Mouse (Mus musculus): ENCODE data around the gene Myo1g.
"Not testable (repeated sequence)": the region's sequence is repeated elsewhere in the genome, so short reads cannot be mapped to it uniquely, and the experiment has no call there.

Gene Myo1g

DNA sequence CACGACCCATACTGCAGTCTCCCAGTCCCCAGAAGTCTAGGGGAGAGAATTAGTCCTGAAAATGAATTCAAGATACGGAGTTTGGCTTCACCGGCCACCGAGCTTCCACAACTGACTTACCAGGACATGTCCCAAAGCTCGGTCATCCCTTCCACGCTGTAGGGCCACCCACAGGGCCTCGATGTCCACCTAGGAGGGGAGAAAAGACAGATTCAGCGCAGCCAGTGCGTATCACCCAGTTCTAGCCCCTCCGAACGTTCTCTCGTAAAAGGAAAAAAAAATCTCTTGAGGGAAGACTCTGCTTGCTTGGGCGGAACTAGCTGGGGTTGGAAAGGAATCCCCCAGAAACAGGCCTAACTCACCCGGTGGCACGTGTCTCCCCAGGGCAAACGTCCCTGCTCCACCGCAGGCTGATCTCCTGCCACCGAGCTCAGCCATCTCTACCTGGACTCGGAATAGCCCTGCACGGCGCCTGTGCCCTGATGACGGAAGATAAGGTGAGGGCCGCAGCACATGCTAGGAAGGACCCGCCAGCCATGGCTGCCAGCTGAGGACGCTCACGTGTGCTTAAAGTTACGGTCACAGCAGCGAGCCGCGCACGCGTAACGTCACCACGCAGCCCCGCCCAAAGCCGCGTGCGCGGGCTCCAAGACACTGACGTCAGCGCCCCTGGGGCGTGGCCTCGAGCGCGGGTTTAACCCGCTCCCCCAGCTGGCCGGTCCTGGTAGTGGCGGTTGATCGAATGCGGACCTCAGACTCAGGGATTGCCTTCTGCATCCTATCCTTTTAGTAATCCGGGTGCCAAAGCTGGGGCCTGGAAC, 7.6 kb upstream of the Myo1g start:
- DNase-seq (ENCODE audit: low read depth): peak; percentile 98

DNA sequence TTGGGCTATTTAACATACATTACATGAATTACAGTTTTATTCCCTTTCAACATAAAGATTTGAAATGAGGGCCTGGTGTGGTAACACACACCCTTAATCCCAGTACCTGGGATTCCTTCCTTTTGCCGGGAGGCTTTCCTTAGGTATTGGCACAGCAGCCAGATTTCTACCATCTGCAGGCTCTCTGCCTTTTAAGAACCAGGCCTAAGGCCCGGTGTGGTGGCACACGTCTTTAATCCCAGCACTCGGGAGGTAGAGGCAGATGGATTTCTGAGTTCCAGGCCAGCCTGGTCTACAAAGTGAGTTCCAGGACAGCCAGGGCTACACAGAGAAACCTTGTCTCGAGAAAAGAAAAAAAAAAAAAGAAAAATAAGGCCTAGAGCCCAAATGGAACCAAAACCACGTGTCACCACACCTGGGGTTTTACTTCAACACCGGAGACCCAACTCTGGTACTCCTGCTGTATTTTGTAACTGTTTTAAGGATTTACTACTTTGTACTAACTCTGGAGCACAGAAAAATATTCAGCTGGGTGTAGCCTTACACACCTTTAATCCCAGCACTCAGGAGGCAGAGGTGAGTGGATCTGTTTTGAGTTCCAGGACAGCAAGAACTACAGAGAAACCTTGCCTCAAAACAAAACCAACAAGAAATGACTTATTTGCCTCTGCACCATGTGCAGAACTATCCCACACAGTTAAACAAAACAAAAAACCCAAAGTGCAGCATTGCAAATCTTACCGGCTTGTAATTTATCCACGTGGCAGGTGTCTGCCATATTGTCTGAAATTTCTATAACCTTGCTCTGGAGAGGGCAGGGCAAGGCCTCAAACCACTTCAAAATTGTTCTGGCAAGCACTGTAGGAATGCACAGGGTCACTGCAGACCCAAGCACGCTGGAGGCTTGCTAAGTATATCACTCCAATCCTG, 6.8 kb upstream of the Myo1g start:
- DNase-seq (ENCODE audit: low read depth): no peak

DNA sequence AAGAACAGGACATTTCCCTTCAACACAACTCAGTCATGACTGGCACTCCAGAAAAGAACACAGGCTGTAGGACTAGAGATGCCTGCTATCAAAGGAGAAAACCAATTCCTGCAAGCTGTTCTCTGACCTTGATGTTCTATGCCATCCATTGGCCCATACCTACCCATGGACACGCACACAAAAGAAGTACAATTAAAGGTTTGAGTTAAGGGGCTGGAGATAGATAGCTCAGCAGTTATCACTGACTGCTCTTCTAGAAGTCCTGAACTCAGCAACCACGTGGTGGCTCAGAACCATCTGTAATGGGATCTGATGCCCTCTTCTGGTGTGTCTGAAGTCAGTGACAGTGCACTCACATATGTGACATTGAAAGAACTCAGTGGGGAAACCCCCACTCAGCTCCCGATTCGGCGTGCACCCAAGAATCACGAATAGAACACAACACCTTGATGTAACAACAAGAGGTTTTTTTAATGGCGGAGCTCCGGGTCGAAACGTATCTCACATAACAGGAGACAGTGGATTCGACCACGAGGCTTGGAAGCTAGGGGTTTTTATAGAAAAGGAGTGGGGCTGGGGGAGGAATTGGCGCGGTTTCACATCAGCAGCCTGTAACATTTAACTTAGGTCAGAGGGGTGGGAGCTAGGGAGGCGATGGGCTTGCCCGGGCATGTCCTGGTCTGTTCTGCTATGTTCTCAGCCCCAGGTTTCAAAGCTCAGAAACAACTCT, 5.9 kb upstream of the Myo1g start:
- not testable (repeated sequence) for DNase-seq (ENCODE audit: low read depth)

DNA sequence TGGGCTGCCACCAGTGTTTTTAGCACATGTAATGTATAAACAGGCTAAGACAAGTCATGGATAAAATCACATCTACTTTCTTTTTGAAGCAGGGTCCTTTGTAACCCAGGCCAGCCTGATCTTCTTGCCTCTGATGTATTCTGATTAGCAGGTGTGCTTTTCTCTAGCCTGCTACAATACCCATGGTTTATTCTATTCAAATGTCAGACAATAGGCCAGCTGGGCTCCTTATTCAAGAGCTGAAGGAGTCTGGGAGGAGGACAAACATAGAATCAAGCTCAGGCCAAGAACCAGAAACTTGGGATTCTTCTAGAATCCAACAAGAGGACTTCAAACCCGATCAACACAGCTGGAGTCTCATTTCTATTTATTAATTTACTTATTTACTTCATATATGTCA, 4.5 kb upstream of the Myo1g start:
- DNase-seq (ENCODE audit: low read depth): no peak

DNA sequence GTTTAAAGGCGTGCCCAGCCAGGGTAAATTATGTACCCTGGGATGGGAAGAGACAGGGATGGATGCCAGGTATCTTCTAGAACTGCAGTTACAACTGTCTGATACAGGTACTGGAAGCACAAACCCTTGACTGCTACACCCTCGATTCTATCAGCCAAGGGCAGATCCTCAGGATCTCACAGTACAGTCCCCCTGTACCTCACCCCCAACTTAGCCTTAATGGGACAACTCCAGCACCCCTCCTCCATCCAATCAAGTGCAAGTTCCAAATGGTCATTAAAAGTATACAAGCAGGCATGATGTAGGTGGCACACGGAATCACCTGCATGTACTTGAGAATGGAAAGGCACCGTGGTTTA, 4.1 kb upstream of the Myo1g start:
- no peak for DNase-seq (ENCODE audit: low read depth)

DNA sequence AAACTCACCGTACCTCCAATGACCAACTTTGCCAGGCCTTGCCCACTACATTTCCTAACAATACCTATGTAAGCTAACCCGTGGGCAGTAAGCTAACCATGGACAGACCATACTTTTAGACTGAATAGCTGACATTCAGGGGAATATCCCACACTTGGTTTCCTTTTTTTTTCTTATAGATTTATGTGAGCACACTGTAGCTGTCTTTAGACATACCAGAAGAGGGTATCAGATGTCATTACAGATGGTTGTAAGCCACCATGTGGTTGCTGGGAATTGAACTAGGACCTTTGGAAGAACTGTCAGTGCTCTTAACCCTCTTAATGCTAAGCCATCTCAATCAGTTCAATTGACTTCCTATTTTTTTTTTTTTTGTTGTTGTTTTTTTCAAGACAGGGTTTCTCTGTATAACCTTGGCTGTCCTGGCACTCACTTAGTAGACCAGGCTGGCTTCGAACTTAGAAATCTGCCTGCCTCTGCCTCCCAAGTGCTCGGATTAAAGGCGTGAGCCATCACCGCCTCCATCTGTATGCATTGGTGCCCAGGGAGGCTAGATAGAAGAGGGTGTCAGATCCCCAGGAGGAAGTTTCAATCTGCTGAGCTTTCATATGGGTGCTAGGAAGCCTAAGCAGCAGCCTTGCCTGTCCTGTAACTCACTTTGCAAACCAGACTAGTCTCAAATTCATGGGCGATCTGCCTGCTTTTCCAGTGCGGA, 3.6 kb upstream of the Myo1g start:
- DNase-seq (ENCODE audit: low read depth): no peak

DNA sequence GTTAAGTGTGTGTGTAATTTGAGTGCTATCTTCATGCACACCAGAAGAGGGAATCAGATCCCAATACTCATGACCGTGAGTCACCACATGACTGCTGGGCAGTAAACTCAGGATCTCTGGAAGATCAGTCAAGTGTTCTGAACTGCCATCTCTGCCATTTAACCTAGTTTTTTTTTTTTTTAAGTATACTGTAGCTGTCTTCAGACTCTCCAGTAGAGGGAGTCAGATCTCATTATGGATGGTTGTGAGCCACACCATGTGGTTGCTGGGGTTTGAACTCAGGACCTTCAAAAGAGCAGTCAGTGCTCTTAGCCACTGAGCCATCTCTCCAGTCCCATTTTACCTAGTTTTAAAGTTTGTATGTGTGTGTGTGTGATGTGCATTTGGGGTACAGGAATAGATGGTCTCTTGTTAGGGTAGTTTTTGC, 2.9 kb upstream of the Myo1g start:
- peak; percentile 16 for DNase-seq (ENCODE audit: low read depth)

DNA sequence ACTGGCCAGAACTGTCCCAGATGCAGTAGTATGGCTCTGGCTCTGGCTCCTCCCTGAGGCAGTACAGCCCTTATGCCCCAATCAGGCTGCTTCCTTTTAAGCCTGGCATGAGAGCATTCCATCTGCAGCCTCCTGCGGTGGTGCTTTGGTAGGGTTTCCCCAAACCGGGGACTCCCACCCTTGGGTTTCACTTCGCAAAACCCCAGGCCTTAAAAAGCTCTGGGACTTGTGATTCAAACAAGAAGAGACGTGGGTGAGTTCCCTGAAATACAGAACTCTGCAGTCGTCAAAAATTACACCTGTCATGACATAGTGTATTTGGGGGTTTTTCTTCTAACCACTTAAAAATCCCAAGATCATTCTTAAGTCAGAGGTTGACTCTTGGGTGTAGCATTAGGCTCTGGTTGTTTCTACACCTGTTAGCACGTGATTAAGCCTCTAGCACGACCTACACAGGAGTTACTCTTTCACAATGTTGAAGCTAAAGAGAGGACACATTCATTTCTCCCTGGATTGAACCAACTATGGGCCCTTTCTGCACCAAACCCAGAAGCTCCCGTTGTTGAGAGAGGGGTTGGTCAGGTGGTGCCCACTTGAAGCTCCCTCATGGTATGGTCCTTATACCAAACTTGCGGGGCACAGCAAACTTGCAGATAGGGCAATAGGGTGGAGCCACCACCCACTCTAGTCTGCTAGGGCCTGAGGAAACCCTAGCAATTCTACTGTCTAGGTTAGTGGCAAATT, 2.2 kb upstream of the Myo1g start:
- DNase-seq (ENCODE audit: low read depth): no peak

DNA sequence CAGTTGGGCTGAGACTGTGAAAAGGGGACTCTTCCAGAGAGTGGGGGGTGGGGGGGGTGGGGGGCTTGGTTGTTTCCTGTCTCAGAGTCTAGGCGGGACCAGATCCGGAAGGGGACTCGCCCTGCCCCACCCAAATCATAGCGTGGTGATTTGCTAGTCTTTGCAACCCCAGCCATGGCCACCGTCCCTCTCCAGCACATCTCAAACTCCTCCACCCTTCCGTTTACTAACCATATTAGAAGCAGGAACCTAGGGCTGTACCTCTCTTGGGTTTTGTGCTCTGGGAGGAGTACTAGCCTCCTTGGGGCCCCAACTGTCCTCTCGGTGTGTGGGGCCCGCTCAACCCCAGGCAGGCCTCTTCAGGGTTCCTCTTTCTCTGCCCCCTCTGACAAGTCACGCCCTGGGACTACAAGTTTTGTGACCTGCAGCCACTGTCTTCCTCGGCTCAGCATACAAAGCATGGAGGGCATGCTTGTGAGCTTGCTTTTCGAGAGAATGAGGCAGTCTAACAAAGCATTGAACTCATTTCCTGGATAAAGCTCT, 1.2 kb downstream of the Myo1g start:
- DNase-seq (ENCODE audit: low read depth): no peak

DNA sequence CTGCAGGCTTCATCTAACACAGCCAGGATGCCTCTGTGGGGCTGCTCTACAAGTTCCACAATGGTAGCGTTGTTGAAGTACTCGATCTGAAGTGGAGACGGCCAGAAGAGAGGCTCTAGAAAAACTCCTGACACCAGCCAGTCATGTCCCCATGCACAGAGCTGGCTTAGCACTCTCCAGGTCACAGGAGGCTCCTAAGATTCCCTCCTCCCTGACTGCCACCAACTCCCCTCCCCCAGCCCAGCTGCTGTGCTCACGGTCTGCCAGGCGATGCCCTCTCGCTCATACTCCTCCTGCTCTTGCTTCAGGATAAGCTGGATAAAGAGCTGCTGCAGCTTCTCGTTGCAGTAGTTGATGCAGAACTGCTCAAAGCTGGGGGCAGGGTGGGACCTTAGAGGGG, 5.9 kb downstream of the Myo1g start:
- DNase-seq (ENCODE audit: low read depth): no peak

DNA sequence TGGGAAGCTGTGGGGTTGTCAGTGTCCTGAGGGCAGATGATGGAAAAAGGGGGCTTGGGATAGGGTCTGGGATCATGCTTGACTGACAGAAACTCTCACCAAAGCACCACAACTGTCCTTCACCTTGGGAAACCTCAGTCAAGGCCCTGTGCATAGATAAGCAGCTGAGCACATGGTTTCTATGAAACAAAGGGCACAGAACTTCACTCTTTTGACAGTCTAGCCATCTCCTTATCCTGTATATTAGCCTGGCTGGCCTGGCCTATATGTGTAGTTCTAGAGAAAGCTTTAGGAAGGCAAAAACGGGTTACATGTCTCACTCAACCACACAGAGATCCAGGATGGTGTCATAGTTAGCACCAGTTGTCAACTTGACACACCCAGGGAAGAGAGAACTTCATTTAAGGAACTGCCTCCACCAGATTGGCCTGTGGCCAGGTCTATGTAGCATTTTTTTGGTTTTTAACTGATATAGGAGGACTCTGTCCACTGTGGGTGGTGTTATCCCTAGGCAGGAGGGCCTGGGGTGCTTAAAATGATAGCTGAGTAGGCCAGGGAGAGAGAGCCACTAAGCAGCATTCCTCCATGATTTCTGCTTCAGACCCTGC, 12.4 kb downstream of the Myo1g start:
- DNase-seq (ENCODE audit: low read depth): no peak

DNA sequence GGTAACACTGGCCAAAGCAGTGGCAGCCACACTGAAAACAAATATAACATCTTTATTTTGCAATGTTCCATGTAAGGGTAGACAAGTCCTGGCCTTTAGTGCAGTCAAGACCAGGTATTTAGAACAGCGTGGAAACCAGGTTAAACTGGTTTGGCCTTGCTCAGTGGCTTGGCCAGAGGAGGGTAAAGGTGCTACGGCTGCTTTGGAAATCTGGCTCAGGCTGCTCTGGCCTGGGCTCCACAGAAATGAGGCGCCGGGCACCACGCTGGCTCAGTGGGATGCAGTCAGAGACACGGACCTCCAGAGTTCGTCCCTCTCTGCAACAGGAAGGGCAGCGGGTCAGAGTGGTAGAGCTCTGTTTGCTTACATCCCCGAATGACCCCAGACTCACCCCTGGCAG, 14.2 kb downstream of the Myo1g start:
- DNase-seq (ENCODE audit: low read depth): no peak

DNA sequence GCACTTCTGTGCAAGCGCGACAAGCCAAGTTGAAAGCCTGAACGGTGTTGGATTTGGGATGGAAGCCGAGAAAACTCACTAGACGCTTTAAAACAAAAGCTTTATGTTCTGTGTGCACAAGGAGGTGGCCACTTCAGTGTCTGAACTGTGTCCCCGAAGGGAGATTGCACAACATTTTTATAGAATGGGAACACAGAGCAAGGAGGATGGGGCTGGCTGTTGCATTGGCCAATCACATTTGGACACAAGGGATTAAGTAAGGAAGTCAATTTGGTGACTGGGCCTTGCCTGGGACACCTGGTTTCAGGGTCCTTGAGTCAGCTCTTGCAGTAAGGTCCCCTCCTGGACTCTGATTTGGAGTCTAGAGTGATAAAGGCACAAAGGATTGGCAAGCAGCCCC, 16.1 kb downstream of the Myo1g start:
- no peak for DNase-seq (ENCODE audit: low read depth)

DNA sequence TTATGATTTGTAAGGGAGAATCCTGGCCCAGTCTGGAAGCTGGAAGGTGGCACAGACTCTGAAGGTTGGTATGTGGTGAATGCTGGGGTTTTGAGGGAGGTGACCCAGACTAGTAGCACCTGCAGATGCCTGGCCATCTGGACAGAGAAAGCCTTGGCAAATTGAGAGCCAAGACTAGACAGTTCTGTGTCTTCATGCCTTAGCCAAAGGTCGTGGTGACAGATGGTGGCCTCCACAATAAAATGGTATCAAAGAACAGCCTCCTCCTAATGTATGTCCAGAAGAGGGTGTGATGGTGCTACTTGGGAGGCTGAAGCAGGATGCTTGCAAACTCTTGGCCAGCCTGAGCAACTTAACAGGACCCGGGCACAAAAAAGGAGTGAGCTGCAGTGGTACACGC, 16.5 kb downstream of the Myo1g start:
- DNase-seq (ENCODE audit: low read depth): no peak

DNA sequence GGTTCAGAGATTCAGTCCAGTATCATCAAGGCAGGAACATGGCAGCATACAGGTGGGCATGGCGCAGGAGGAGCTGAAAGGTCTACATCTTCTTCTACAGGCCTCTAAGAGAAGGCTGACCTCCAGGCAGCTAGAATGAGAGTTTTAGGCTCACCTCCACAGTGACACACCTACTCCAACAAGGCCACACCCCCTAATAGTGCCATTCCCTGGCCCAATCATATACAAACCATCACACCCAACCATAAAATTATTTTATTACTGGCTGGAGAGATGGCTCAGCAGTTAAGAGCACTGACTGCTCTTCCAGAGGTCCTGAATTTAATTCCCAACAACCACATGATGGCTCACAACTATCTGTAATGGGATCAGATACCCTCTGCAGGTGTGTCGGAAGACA, 18.3 kb downstream of the Myo1g start:
- DNase-seq (ENCODE audit: low read depth): no peak

DNA sequence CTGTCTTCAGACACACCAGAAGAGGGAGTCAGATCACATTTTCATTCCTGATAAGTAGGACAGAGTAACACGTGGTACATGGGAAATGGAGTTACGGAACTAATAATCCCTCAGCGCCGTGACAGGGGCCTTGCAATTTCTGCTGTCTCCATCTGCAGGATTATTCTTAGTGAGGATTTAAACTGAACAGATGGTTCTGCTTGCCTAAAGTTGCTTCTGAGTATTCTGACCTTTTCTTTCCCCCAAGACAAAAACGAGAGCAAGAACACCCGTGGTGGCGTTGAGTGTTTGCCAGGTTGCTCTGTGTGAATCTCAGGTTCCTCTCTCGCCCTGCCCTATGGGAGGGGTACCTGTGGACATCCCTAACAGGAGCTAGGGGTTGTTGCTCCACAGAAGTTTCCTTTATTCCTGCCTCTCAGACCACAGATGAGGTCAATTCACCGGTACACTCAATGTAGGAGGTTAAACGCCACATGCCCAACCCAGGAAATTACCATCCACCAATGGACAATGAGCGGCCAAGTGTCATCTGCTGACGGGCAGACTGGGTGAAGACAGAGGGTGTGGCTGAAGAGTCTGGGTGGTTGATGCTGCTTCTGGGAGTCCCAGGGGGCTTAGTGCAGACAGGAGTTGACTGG, 23.3 kb downstream of the Myo1g start:
- DNase-seq (ENCODE audit: low read depth): no peak

DNA sequence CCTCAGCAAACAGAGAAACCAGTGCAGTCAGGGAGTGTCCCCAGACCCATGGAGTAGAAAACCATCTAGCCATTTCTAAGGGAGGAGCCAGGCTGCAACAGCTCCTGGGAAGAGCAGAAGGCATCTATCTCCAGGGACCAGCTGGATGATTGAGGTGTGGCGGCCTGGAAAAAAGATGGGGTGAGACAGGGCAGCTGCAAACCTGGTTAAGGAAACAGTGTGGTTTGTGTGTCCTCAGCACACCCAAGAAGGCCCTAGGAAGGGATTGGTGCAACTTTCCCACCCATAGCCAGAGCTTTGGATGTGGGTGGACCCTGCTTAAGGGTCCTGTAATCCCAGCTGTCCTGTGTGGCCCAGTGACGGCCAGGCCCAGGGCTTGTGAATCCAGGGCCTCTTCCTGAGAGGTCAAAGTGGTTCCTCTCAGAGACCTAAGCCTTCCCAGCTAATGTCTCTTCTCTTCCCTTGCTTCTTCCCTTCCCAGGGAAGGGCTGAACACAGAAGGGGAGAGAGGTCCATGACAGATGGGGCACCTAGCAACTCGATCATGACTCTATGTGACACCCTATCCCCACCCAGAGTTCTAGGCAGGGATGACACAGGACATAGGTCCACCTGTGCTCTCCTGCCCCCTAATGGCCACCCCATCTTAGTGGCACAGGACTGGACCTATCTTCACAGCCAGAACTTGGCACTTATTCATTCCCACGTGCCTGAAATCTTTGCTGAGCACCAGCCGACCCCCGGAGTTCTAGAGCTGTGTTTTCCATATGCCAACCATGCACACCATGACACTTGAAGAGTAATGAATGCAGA, 30.9 kb downstream of the Myo1g start:
- DNase-seq (ENCODE audit: low read depth): no peak

DNA sequence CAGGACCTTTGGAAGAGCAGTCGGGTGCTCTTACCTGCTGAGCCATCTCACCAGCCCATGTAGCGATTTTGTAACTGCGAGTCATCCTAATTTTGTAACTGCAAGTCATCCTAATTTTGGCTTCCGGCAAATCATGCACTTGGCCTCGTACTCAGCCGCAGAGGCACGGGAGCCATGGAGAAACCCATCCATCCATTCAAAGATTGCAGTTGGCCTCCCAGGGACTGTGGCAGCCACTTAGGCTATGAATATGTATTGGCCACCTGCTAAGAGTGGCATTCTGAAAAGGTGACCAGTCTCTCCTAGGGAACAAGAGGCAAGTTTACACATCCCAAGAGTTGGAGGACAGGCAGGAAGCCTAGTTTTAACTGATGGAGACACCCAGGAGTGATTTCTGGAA, 31.5 kb downstream of the Myo1g start:
- DNase-seq (ENCODE audit: low read depth): no peak

DNA sequence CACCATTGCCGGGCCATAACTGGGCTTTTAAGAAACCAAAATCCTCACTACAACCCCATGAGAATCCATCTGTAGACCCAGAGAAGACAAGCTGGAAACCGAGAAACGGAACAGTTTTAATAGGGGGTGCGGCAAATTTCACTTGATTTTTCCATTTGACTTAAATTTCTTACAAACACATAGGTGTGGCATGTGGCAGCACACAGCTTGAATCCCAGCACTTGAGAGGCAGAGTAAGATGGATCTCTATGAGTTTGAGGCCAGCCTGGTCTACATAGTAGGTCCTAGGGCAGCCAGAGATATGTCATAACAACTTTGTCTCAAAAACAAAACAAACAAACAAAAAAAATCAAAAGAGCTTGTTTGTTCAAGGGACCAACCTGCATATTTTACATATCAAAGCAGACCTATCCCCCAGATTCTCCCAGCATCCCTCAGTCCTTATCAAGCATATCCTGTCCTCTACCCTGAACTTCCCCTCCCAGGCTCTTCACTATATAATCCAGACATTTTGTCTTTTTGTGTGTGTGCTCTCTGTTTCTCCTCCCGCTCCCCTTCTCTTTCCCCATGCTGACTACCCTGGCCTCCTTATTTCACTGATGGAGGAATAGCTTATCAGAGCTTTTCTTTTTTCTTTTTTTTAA, 32.6 kb downstream of the Myo1g start:
- DNase-seq (ENCODE audit: low read depth): no peak

Data from c-Kit-positive CD71-positive TER-119-negative erythroid progenitor cells, embryonic 14.5 days (primary cell).